Mouse (Mus musculus): ENCODE results near the gene Qprt. TPM values are rescaled to one million over a fixed set of nuclear protein-coding genes. Genes with fewer than 3 reads are reported as not detected.
"Not testable (repeated sequence)": the region's sequence is repeated elsewhere in the genome, so short reads cannot be mapped to it uniquely, and the experiment has no call there.

Qprt gene
- polyA plus RNA-seq, 1 experiment: 0.86 TPM

DNA sequence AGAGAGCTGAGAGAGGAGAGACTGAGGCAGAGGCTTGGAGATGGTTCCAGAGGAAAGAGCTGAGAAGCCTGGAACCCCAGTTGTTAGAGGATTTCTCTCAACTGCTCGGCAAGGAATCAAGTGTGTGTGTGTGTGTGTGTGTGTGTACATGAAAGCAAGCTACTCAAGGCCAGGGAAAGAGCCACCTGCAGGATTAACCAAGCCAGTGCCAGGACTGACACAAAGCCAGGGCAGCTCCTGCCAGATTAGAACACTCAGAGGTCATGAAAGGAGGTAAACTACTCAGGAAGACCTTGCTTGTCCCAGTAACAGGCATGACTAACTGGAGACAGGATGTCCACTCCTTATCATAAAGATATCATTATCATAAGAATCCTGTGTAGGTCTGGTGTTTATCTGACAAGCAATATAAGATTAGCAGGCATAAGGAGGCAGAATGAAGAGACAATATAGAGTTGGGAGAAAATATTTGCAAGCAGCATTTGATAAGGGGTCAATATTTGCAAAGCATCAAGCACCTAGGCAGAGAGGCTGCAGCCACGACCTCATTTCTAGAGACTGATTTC, 20.5 kb downstream of the Qprt start:
- DNase-seq (ENCODE audit: extremely low spot score in 1 of 2, low spot score in 1 of 2): no peak

DNA sequence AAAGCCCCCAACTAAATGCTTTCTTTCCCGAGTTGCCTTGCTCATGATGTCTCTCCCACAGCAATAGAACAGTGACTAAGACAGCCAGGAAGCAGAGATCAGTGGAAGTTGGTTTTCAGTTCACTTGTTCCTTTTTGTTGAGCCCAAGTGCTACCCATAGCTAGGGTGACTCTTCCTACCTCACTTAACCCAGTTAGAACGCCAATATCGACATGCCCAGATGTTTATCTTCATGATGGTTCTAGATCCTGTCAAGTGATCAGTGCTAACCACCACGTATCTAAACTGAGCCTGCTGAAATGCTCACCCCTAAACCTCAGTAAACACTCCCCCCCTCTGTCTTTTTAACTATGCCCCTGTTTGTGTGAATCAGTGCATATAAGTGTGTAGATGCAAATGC, 22.5 kb downstream of the Qprt start:
- DNase-seq (ENCODE audit: extremely low spot score in 1 of 2, low spot score in 1 of 2): no peak

DNA sequence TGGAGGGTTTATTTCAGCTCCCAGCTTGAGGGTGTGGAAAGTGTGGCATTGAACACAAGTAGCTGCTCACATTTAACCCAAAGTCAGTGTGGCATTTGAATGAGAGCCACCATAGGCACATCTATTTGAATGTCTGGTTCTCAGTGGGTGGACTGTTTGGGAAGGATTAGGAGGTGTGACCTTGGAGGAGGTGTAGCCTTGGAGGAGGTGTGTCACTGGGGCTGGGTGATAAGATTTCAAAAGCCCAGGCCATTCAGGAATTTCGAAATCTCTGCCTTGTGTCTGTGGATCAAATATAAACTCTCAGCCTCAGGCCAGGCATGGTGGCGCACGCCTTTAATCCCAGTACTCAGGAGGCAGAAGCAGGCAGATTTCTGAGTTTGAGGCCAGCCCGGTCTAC, 23.1 kb downstream of the Qprt start:
- no peak for DNase-seq (ENCODE audit: extremely low spot score in 1 of 2, low spot score in 1 of 2)

DNA sequence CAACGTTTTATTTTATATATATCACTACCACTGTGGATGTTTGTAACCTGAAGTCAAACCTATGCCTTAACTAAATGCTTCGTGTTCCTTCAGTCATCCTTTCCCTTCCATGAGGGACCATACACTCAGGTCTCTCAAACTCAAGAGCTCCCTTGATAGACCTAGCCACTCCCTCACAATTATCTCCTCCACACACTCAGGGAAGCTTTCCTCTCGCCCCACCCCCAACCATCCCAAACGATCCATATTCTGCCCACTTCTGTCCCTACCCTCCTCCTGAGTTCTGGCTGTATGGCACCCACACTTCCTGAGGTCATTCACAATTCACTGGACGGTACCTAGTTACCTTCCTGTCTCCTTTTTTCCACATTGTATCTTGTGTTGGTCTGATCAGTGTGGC, 23.5 kb downstream of the Qprt start:
- DNase-seq (ENCODE audit: extremely low spot score in 1 of 2, low spot score in 1 of 2): no peak

DNA sequence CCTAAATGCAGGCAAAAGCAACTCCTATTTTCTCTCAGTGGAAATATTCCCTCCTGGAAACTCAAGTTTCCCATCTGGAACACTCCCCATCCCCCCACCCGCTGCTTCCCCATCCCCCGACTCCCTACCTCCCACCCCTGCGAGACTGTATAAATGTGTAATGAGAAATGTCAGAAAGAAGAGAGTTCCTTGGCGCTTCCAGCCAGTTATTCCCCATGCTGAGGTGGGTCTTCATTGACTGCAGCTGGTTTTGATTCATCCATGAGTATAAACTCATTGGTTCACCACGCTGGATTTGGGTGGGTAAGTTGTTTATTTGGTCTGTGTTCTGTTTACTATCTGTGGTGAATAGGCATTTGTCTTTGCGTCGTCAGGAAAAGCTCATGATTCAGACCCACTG, 25.6 kb downstream of the Qprt start:
- no peak for DNase-seq (ENCODE audit: extremely low spot score in 1 of 2, low spot score in 1 of 2)

DNA sequence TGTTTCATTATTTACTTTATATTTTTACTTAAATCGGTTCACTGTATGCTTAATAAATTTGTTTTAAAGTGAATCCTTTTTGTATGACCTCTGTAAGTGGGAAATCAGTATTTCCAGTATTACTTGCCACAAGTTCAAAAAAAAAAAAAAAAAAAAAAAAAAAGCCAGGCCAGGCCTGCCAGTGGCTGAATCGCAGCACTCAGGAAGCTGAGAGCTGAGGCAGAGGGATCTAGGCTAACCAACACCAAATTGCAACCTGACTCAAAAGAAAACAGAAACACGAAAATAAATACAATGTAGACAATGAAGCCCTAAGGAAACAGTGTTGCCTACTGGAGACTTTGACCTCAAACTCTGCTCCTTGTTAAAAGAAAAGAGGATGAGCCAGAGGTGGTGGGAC, 28.1 kb downstream of the Qprt start:
- no peak for DNase-seq (ENCODE audit: extremely low spot score in 1 of 2, low spot score in 1 of 2)

DNA sequence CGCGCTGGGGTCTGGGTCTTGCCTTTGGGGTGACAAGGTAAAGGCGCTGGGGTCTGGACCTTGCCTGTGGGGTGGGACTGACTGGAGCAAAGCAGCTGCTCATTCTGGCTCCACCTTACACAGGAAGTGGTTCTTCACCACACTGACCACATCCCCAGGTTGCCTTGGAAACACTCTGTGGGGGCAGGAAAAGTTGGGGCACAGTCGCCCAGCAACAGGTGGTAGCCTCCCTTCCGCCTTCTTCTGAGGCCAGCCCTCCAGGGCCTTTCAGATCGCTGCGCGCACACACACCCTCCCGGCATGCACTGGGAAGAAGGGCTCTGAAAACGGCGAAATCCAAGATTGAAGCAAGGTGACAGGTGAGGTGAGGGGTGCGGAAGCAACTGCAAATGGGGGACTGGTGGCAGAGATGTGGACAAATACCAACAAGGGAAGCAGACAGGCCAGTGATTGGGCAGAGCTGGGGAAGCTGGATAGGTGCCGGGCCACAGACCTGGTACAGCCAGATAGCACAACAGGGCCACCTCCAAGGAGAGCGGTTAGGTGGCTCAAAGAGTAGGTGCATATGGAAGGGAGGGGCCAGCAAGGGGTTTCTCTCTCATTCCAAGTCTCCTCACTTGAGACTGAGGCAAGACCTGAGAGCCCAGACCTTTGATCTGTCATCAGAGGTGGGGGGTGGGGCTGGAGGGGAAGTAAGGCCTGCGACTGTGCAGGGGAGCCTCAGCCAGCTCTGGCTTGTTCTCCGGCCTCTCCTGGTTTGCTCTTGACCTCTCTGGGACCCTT, 30.7 kb downstream of the Qprt start, which contains the start of gene AI467606:
AI467606 (plus strand) TSS at position 246 of the 783 bp plus-strand sequence.
- DNase-seq (ENCODE audit: extremely low spot score in 1 of 2, low spot score in 1 of 2): no peak

DNA sequence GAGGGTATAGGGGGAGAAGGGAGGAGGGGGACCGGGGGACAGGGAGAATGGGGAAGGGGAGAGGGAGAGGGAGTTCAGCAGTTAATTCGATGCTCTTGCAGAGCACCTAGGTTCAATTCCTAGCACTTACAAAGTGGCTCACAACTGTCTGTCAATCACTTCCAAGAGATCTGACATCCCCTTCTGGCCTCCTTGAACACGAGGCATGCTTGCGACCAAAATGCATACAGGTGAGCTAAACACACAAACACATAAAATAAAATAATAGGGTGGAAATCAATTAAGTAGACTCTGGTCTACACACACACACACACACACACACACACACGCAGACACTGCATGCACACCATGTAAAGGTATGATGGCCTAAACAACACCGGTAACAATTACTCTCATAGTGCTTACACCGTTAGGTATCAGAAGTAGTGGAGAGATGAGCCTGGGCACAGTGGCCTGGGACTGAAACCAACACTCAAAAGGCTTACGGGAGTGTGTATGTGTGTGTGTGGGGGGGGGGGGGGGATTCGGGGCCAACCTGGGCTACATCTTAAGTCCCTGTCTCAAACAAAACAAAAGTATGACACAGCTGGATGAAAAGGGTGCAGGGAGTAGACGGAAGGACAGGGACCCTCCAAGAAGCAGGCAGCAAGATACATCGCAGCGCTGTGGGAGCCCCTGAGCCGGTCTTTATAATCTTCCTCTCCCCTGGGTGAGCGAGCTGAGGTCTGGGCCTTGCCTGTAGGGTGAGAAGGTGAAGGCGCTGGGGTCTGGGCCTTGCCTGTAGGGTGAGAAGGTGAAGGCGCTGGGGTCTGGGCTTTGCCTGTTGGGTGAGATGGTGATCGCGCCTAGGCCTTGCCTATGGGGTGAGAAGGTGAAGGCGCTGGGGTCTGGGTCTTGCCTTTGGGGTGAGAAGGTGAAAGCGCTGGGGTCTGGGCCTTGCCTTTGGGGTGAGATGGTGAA, 31.6 kb downstream of the Qprt start:
- DNase-seq (ENCODE audit: extremely low spot score in 1 of 2, low spot score in 1 of 2): no peak

DNA sequence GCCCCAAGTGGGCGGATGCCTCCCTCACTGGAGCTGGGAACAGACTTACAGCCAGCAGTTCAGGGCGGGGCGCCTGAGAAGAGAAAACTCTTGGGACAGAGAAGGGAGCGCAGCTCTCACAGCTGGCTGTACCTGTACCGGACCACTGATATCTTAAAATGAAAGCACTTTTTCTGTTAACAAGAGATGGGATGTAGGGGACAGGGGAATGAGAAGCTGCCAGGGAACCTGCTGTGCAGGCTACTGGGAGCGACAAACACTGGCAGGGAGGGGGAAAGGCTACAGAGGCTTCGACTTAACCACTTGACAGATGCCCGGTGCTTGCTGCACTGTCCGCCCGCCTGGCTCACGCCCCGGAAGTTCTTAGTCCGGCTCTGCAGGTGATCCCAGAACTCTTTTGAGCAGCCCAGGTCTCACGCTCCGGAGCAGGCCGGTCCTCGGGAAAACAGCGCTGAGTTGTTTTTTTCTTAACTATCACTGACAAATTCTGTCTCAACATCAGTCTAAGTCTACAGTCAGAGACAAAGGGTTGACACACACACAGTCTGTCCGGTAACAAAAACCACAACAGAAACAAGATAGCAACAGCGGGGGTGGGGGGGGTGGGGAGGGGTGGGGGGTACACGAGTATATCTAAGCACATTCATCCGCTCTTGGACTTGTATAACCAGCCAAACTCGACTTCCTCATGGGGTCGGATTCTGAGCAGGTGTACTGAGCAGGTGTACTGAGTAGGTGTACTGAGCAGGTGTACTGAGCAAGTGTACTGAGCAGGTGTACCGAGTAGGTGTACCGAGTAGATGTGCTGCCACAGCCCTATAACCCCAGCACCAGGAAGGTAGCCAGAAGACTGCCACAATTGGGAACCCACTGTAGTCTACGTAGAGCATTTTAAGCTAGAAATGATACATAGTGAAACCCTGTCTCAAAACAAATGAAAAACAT, 32.9 kb downstream of the Qprt start:
- DNase-seq (ENCODE audit: extremely low spot score in 1 of 2, low spot score in 1 of 2): no peak

DNA sequence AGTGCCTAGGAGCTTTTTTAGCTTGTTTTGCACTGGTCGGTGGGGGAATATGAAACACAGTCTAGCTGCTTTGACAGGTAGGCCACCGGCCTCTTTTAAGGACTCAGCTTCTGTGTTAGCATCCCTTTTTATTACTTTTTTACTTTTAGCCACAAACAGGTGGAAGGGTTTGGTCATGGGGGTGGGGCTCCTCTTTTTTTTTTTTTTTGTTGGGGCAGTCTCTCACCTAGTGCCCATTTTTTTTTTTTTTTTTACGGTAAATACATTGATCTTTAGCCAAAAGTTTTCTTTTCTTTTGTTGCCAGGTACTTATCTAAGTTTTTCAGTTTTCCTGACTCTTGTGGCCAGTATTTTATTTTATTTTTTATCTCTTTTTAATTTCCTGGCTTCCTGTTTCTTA, 33.9 kb downstream of the Qprt start:
- no peak for DNase-seq (ENCODE audit: extremely low spot score in 1 of 2, low spot score in 1 of 2)

DNA sequence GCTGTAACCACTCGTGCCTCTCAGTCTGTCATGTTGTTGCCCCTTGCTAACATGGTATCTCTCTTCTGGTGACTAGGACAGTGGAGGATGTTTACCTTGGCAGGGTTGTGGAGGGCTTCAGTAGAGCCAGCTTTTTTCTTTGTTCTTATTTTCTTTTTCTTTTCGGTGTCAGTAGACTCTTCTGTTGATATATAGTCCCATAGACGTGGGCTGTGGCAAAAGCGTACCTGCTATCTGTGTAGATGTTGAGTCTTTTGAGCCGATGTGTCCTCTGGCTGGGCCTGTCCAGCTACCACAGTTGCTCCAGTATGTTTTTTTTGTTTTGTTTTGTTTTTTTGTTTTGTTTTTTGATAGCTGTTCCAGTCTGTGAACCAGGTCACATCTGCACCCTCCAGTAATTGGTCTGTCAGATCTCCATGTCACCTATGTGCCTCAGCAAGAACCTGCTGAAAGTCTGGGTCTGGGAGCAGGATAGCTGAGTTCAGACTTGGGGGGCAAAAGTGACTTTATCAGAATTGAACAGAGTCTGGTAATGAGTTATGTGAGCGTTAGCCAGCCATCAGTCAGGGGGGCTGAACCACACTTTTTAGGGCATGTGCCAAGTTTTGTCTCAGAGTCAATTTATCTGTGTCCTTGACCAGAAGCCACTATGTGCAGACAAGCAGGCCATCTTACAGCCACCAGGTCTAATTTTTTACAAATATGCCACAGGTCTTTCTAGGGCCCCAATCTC, 34.6 kb downstream of the Qprt start, which contains the start of gene Zg16:
Zg16 (minus strand) TSS at position 51 of the 733 bp plus-strand sequence.
- DNase-seq (ENCODE audit: extremely low spot score in 1 of 2, low spot score in 1 of 2): not testable (repeated sequence)

DNA sequence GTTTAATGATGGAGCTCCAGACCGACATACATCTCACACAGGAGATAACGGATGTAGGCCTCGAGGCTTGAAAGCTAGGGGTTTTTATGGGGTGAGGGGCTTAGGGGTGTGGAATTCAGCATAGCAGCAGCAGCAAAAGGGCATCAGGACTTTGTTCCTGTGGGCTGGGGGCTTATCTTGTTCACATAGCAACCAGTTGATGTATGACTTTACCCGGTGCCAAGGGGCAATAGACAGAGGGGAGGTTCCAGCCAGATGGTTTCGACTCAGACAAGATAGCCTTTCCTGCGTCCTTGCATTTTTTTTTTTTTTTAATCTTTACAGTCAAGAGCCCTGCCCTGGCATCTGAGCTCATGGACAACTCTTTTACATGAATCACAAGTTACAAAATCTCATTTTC, 36.3 kb downstream of the Qprt start:
- not testable (repeated sequence) for DNase-seq (ENCODE audit: extremely low spot score in 1 of 2, low spot score in 1 of 2)

DNA sequence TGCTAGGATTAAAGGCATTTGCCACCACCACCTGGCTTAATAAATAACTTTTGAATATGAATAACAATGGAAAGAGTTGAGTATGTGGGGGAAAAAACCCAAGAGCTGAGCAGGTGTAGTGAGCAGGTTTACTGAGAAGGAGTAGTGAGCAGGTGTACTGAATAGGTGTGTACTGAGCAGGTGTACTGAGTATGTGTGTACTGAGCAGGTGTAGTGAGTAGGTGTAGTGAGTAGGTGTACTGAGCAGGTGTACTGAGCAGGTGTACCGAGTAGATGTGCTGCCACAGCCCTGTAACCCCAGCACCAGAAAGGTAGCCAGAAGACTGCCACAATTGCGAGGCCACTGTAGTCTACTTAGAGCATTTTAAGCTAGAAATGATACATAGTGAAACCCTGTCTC, 37.2 kb downstream of the Qprt start:
- no peak for DNase-seq (ENCODE audit: extremely low spot score in 1 of 2, low spot score in 1 of 2)

DNA sequence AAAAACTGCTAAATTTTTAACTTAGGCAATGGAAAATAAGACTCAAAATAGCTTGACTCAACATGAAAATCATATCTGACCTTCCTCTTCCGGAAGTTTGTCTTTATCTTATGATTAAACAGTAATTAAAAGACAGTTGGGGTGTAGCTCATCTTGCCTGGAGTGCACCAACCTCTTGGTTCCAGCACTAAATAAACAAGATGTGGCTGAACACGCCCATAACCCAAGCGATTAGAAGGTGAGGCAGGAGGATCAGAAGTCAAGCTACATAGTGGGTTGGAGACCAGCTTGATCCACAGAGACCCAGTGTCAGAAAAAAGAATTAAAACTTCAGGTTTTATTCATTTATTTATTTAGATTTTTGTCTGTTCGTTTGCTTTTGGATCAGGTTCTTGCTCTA, 38.3 kb downstream of the Qprt start:
- DNase-seq (ENCODE audit: extremely low spot score in 1 of 2, low spot score in 1 of 2): no peak

DNA sequence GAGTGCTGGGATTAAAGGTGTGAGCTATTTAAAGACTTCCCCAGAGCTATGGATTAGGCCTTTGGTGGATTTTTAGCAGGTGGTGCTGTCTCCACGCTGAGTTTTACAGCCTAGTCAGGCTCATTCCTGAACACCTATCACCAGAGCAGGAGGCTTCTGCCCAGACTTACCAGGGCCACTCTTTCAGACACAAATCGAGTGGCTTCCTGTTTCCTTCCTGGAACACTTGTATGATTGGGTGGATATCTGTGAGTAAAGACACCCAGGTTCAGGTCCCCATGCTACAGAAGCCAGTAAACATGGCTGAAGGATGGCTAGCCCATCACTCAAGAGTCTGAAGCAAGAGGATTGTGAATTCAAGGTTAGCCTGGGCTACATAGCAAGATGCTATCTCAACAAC, 39.0 kb downstream of the Qprt start:
- no peak for DNase-seq (ENCODE audit: extremely low spot score in 1 of 2, low spot score in 1 of 2)

DNA sequence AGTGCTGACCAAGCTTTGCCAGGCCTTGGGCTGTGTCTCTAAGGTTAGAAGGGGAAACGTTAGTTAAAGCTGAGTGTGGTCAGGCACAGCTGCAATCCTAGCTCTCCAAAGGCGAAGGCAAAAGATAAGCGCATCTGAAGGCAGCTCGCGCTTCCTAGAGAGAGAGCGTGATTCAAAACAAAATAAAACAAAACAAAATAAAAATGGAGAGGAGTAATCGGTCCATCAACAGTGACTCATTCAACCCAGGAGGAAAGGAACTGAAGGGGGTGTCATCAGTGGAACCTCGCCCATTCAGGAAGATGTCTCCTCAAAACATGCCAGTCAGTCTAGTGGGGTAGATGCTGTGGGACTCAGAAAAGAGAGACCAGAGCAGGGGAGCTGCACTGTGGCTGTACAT, 39.8 kb downstream of the Qprt start:
- DNase-seq (ENCODE audit: extremely low spot score in 1 of 2, low spot score in 1 of 2): no peak

DNA sequence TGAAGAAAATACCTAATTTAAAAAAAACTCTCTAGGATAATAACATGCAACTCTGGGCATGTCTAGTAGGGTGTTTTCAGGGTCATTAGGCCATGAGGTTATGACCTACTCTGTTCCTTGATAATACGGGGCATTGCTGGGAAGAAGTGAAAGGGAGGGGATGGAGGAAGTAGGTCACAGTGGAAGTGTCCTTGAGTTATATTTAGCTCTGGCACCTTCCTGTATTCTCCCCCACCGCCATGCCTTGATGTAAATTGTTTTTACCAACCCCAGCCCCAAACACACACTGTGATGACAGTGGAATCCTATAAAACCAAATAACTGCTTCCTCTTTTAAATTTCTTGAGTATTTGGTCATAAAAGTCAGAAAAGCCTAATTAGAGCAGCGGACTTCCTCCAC, 42.0 kb downstream of the Qprt start:
- DNase-seq (ENCODE audit: extremely low spot score in 1 of 2, low spot score in 1 of 2): no peak

DNA sequence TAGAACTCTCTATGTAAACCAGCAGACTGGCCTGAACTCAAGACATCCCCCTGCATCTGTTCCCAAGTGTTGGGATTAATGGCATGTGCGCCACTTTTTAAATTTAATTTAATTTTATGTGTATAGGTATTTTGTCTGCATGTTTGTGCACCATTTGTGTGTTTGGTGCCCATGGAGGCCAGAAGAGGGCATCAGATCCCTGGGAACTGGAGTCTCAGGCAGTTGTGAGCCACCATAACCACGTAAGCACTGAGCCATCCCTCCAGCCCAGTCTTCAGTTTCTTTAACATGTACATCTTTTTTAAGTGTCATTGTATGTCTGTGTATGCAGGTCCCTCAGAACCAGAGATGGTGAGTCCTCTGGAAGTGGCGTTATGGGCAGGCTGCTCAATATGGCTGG, 44.3 kb downstream of the Qprt start:
- no peak for DNase-seq (ENCODE audit: extremely low spot score in 1 of 2, low spot score in 1 of 2)

DNA sequence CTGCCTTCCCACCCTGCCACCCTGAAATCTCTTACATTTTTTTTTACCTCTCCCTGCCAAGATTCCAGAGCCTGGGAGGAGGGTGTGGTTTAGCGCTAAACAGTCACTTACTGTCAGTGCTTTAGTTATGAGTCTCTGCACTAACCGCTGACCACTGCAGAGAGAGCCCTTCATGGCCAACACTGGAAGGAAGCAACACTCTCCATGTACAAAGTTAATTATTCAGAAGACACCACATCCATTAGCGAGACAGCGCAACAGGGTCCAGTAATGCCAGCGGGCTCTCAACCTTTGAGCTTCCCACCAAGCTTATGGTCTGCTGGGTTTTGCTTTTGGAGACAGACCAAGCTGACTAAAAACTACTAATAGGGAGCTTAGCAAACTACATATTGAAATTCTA, 45.8 kb downstream of the Qprt start:
- DNase-seq (ENCODE audit: extremely low spot score in 1 of 2, low spot score in 1 of 2): no peak

DNA sequence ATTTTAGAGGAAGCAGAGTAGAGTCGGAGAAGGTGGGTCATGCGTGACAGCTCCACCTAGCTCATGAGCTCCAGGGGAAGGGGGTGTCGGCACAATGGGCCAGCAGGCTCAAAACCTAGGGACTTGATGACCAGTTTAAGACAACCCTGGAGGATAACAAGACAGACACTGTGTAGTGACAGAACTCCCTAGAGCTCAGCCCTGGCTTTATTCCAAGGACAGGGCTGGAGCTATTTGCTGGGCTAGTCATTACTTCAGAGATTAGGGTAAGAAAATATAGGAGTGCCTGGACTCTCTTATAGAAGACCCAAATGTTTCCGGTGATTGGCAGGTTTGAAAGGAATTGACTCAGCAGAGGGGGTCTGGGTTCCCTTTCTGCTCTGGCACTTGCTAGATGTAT, 48.8 kb downstream of the Qprt start:
- no peak for DNase-seq (ENCODE audit: extremely low spot score in 1 of 2, low spot score in 1 of 2)
